Mouse (Mus musculus) neural tube, embryonic 11.5 days (tissue): Measurements from ENCODE around the gene Kcnh1. TPM values are rescaled to one million over a fixed set of nuclear protein-coding genes. Genes with fewer than 3 reads are reported as not detected.

ENCODE experiments used
- ATAC-seq: fragments of 200-750 bp; cut with Nextera tagmentation; 2 replicates; pipeline ENCODE4 v1.8.0; 2017; ENCODE audit warnings: moderate number of reproducible peaks, mild to moderate bottlenecking, moderate TSS enrichment, moderate library complexity; ENCODE audit not compliant: insufficient read depth, low FRiP score, low TSS enrichment
- DNase-seq: peaks from one replicate; pipeline ENCODE4 v3.0.0-alpha.2; 2015; ENCODE audit warnings: low spot score
- H3K27ac ChIP-seq: fragments of 300-500 bp; sonication (generic); 2 replicates; pipeline ENCODE4 v1.5.1; 2014; ENCODE audit warnings: low read depth, mild to moderate bottlenecking, low read length
- H3K27me3 ChIP-seq: fragments of 300-500 bp; sonication (generic); 2 replicates; pipeline ENCODE4 v1.6.1; 2014; ENCODE audit warnings: mild to moderate bottlenecking, low read length, mixed read lengths; ENCODE audit not compliant: control insufficient read depth, insufficient read depth
- H3K36me3 ChIP-seq: fragments of 300-500 bp; sonication (generic); 2 replicates; pipeline ENCODE4 v1.6.1; 2014; ENCODE audit warnings: mild to moderate bottlenecking, low read length, moderate library complexity, mixed read lengths; ENCODE audit not compliant: control insufficient read depth, insufficient read depth
- H3K4me1 ChIP-seq: fragments of 300-500 bp; sonication (generic); 2 replicates; pipeline ENCODE4 v1.6.1; 2014; ENCODE audit warnings: low read length, mixed read lengths; ENCODE audit not compliant: control insufficient read depth, insufficient read depth
- H3K4me2 ChIP-seq: fragments of 300-500 bp; sonication (generic); 2 replicates; pipeline ENCODE4 v1.6.1; 2014; ENCODE audit warnings: low read depth, mild to moderate bottlenecking, moderate library complexity
- H3K4me3 ChIP-seq: fragments of 300-500 bp; sonication (generic); 2 replicates; pipeline ENCODE4 v1.5.1; 2014; ENCODE audit warnings: low read depth, low read length
- H3K9ac ChIP-seq: fragments of 300-500 bp; sonication (generic); 2 replicates; pipeline ENCODE4 v1.6.1; 2014; ENCODE audit warnings: mild to moderate bottlenecking, low read length
- H3K9me3 ChIP-seq: fragments of 300-500 bp; sonication (generic); 2 replicates; pipeline ENCODE4 v1.6.1; 2016; ENCODE audit warnings: low read length; ENCODE audit not compliant: control insufficient read depth
- WGBS: fragments of 180-500 bp; shearing (Covaris S2); extraction: QIAGEN DNeasy Blood & Tissue Kit; methylation state at CpG from one replicate; pipeline ENCODE4 v1.1.7; 2014; 5-methylcytosine and 5-hydroxymethylcytosine counted together
- polyA plus RNA-seq: library from polyadenylated mRNA; unstranded; fragments of >200 nt; fragmentation: Nextera tagmentation; extraction: Ambion mirVana; gene quantifications from 2 replicates; pipeline ENCODE4 v1.2.1, GENCODE M21; 2014

Gene Kcnh1
- polyA plus RNA-seq, 1 experiment from 2014 or later = 1.0 TPM

DNA sequence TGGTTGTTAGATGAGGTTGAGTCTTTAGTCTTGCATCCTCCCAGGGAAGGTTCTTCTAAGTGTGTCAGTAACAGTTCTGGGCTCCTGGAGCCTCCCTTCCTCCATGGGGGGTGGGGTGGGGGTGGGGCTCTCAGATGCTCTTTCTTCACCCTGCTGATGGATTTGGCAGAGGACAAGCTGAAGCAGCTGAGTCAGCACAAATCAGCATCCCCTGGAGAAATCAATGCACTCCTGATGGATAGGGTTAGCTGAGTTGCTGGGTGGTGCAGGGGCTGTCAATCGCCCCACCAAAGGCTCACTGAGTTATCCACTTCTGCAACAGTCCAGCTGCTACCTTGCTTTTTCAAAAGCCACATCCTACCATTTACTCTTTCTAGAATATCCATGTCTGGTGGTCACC is 329.1 kb downstream of the Kcnh1 start:
- no peak overlapping the region for H3K4me3 ChIP-seq

GRCm38 (mm10) chr1:192520836-192521435 is 330.4 kb downstream of the Kcnh1 start:
- peaks cover 11% of the 10 kb centered on the region for H3K4me1 ChIP-seq
- ATAC-seq = no peak

More for the DNA sequence above, 329.1 kb downstream of the Kcnh1 start:
- no peak overlapping the region for H3K9ac ChIP-seq
- no peaks in the 10 kb centered on the region for H3K9me3 ChIP-seq
- H3K27me3 ChIP-seq = no peaks in the 10 kb centered on the region
- H3K36me3 ChIP-seq = no peaks in the 10 kb centered on the region
- H3K4me1 ChIP-seq = peaks cover 11% of the 10 kb centered on the region
- no peak overlapping the region for H3K27ac ChIP-seq
- no peak overlapping the region for H3K4me2 ChIP-seq
- no peak for ATAC-seq
- 74% methylated on average over 1 of the region's 1 CpGs for WGBS
- no peak for DNase-seq

GRCm38 (mm10) chr1:192522376-192523178 is 332.0 kb downstream of the Kcnh1 start:
- Histone ChIP-seq H3K36me3 (no peaks in the 10 kb centered on the region), H3K4me1 (peaks cover 11% of the 10 kb centered on the region), H3K4me2 (no peak overlapping the region), H3K9ac (no peak overlapping the region), H3K27ac (0 out of 2 replicates have a peak overlapping the region, but pooled peaks have one; percentile 10), H3K4me3 (no peak overlapping the region), H3K9me3 (no peaks in the 10 kb centered on the region), H3K27me3 (no peaks in the 10 kb centered on the region)
- ATAC-seq (no peak), DNase-seq (no peak)
- WGBS = 44% methylated on average over 12 of the region's 12 CpGs

More at GRCm38 (mm10) chr1:192520836-192521435, 330.4 kb downstream of the Kcnh1 start:
- Histone ChIP-seq H3K36me3 (no peaks in the 10 kb centered on the region), H3K9me3 (no peaks in the 10 kb centered on the region), H3K4me3 (no peak overlapping the region), H3K9ac (no peak overlapping the region), H3K4me2 (no peak overlapping the region), H3K27ac (no peak overlapping the region), H3K27me3 (no peaks in the 10 kb centered on the region)
- DNase-seq = no peak
- whole genome bisulfite sequencing = 63% methylated on average over 13 of the region's 13 CpGs

DNA sequence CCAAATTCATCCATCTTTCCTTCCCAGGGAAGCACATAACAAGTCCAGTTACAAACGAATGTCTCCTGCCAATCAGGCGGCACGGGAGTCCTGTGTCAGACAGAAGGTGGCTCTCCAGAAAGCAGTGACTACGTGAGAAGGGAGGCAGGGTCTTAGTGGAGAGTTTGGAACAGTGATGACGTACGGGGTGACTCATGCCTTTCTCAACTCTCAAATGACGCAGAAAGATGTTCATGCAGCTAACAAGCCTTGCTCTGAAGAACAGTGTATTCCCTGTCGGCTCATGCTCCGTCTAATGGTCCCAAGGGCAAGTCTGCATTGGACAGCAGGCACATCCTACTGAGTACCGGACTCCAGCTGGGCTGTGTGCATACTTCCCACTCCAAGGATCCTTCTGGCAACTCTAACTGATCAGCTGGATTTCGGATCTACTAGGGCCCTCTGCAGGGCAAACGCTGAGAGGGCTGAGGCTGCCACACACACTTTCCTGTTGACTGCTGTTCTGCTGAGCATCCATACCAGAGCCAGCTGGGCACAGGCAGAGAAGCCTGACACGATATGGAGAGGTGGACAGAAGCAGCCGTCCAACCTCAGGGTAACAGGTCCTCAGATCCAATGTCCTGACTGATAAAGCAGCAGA is 335.3 kb downstream of the Kcnh1 start:
- H3K36me3 ChIP-seq = no peaks in the 10 kb centered on the region
- no peak overlapping the region for H3K27ac ChIP-seq
- 75% methylated on average over 14 of the region's 14 CpGs for WGBS
- H3K4me3 ChIP-seq = no peak overlapping the region
- ATAC-seq (no peak), DNase-seq (no peak)
- no peaks in the 10 kb centered on the region for H3K9me3 ChIP-seq
- H3K9ac ChIP-seq = no peak overlapping the region
- no peaks in the 10 kb centered on the region for H3K27me3 ChIP-seq
- peaks cover 11% of the 10 kb centered on the region for H3K4me1 ChIP-seq
- no peak overlapping the region for H3K4me2 ChIP-seq

DNA sequence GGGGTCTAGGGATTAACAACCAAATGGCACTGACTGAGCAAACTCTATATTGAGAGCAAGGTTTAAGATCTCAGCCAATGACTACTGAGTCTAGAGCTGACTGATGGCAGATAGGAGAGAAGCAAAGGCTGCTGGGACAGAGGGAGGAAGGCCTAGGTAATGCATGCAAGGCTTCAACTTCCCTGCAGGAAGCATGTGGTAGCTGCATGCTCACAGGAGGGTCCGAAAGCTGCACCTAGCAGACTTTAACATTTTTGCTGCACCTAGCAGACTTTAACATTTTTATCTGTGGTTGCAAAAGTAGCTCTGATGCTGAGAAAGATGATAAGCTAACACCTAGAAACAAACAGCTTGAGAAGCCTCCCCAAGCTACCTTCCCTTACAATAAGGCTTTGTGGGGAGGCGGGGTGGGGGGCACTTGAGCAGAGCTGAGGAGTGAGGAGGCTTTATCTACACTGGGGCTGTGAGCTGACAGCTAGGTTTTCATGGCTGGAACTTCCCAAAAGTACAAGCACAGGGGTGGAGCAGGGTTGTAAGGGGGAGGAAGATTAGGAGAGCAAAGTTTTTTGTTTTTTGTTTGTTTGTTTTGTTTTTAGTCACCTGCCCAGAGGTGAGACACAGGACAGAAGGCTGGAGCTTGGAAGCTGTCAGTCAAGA is 341.0 kb downstream of the Kcnh1 start:
- Histone ChIP-seq H3K36me3 (no peaks in the 10 kb centered on the region), H3K27ac (no peak overlapping the region), H3K9ac (no peak overlapping the region), H3K4me3 (no peak overlapping the region), H3K4me1 (no peaks in the 10 kb centered on the region), H3K27me3 (no peaks in the 10 kb centered on the region), H3K9me3 (no peaks in the 10 kb centered on the region), H3K4me2 (no peak overlapping the region)
- 86% methylated on average over 2 of the region's 2 CpGs for WGBS
- no peak for DNase-seq
- no peak for ATAC-seq

- Histone ChIP-seq H3K36me3 (no peaks in the 10 kb centered on the region), H3K4me2 (no peak overlapping the region), H3K27ac (no peak overlapping the region), H3K4me3 (no peak overlapping the region), H3K27me3 (no peaks in the 10 kb centered on the region), H3K9ac (no peak overlapping the region), H3K4me1 (no peaks in the 10 kb centered on the region), H3K9me3 (no peaks in the 10 kb centered on the region)
- ATAC-seq (no peak), DNase-seq (no peak)
- WGBS = 61% methylated on average over 2 of the region's 2 CpGs
These were observed 341.6 kb downstream of the Kcnh1 start for GRCm38 (mm10) chr1:192532212-192532611.

DNA sequence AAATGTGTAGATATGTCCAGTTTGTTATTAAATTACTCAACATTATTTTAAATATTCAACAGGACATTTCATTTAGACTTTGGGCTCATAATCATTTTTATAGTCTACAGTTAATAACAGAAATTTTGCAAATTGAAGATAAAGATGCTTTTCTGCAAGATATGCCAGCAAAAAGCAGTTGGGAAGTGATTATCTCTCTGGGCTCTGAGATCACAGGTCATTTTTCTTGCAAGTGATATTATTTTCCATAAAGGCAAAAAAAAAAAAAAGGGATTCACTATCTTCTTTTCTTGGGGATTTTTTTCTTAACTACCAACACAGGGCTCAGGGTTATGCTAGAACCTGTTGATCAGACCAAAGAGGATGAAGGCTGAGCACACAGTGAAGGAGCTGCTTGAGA is 342.4 kb downstream of the Kcnh1 start:
- H3K9me3 ChIP-seq = no peaks in the 10 kb centered on the region
- H3K36me3 ChIP-seq = no peaks in the 10 kb centered on the region
- H3K27ac ChIP-seq = no peak overlapping the region
- no peak overlapping the region for H3K4me3 ChIP-seq
- H3K27me3 ChIP-seq = no peaks in the 10 kb centered on the region
- no peak overlapping the region for H3K9ac ChIP-seq
- H3K4me2 ChIP-seq = no peak overlapping the region
- no peak for DNase-seq
- no peak for ATAC-seq
- H3K4me1 ChIP-seq = no peaks in the 10 kb centered on the region

- H3K36me3 ChIP-seq = no peaks in the 10 kb centered on the region
- H3K27me3 ChIP-seq = no peaks in the 10 kb centered on the region
- H3K4me1 ChIP-seq = no peaks in the 10 kb centered on the region
- WGBS = 62% methylated on average over 1 of the region's 1 CpGs
- no peak for ATAC-seq
- no peak overlapping the region for H3K4me2 ChIP-seq
- H3K9ac ChIP-seq = no peak overlapping the region
- H3K4me3 ChIP-seq = no peak overlapping the region
- no peaks in the 10 kb centered on the region for H3K9me3 ChIP-seq
- no peak for DNase-seq
- no peak overlapping the region for H3K27ac ChIP-seq
These were observed 345.9 kb downstream of the Kcnh1 start for GRCm38 (mm10) chr1:192536440-192536839.
